Mouse (Mus musculus) stomach, embryonic 15.5 days (tissue): Measurements from ENCODE around the gene Dcst2. TPM values are rescaled to one million over a fixed set of nuclear protein-coding genes. Genes with fewer than 3 reads are reported as not detected.

Experiments used
- ATAC-seq: fragments of 200-750 bp; cut with Nextera tagmentation; 2 replicates; pipeline ENCODE4 v1.8.0; 2017; ENCODE audit warnings: low read depth, moderate number of reproducible peaks, moderate TSS enrichment; ENCODE audit not compliant: insufficient read depth, low FRiP score
- H3K27ac ChIP-seq: fragments of 300-500 bp; sonication (generic); 2 replicates; pipeline ENCODE4 v1.5.1; 2015; ENCODE audit warnings: mild to moderate bottlenecking, inconsistent platforms
- H3K27me3 ChIP-seq: fragments of 300-500 bp; sonication (generic); replicated peaks from 2 replicates; pipeline ENCODE4 v1.6.1; 2015; ENCODE audit warnings: inconsistent platforms
- H3K36me3 ChIP-seq: fragments of 300-500 bp; sonication (generic); 2 replicates; pipeline ENCODE4 v1.6.1; 2015; ENCODE audit warnings: inconsistent platforms
- H3K4me1 ChIP-seq: fragments of 300-500 bp; sonication (generic); 2 replicates; pipeline ENCODE4 v1.6.1; 2015; ENCODE audit warnings: inconsistent platforms
- H3K4me2 ChIP-seq: fragments of 300-500 bp; sonication (generic); 2 replicates; pipeline ENCODE4 v1.6.1; 2015; ENCODE audit warnings: mild to moderate bottlenecking, inconsistent platforms
- H3K4me3 ChIP-seq: fragments of 300-500 bp; sonication (generic); replicated peaks from 2 replicates; pipeline ENCODE4 v1.5.1; 2015; ENCODE audit warnings: inconsistent platforms
- H3K9ac ChIP-seq: fragments of 300-500 bp; sonication (generic); 2 replicates; pipeline ENCODE4 v1.6.1; 2015; ENCODE audit warnings: inconsistent platforms
- H3K9me3 ChIP-seq: fragments of 300-500 bp; sonication (generic); 2 replicates; pipeline ENCODE4 v1.6.1; 2016; ENCODE audit warnings: inconsistent platforms
- WGBS: fragments of 180-500 bp; shearing (Covaris S2); methylation state at CpG from one replicate; pipeline ENCODE4 v1.1.7; 2015; 5-methylcytosine and 5-hydroxymethylcytosine counted together
- polyA plus RNA-seq: library from polyadenylated mRNA; unstranded; fragments of >200 nt; fragmentation: Nextera tagmentation; extraction: Ambion mirVana; gene quantifications from 2 replicates; pipeline ENCODE4 v1.2.1, GENCODE M21; 2015

Dcst2 gene
- polyA plus RNA-seq, 1 experiment from 2014 or later: 0.30 TPM

GRCm38 (mm10) chr3:89392871-89393311 lies 31.1 kb downstream of the Dcst2 start:
- no peak for ATAC-seq
- peak overlapping the region; percentile 64 for H3K4me3 ChIP-seq
- WGBS: 0% methylated on average over 23 of the region's 24 CpGs
- H3K9me3 ChIP-seq: no peaks in the 10 kb centered on the region
- peak overlapping the region; percentile 98 for H3K27ac ChIP-seq
- peaks cover 45% of the 10 kb centered on the region for H3K4me1 ChIP-seq
- H3K9ac ChIP-seq: peak overlapping the region; percentile 48; the same call in 1 of the 2 replicates
- no peaks in the 10 kb centered on the region for H3K36me3 ChIP-seq
- H3K4me2 ChIP-seq: peak overlapping the region; percentile 95
- H3K27me3 ChIP-seq: no peaks in the 10 kb centered on the region

- peak overlapping the region; percentile 45 for H3K9ac ChIP-seq
- peak overlapping the region; percentile 98 for H3K27ac ChIP-seq
- no peaks in the 10 kb centered on the region for H3K27me3 ChIP-seq
- ATAC-seq: peak; percentile 91
- peaks cover 37% of the 10 kb centered on the region for H3K4me1 ChIP-seq
- H3K36me3 ChIP-seq: no peaks in the 10 kb centered on the region
- WGBS: under 1% methylated on average over 15 of the region's 15 CpGs
- H3K9me3 ChIP-seq: no peaks in the 10 kb centered on the region
- peak overlapping the region; percentile 95 for H3K4me2 ChIP-seq
- H3K4me3 ChIP-seq: peak overlapping the region; percentile 64
Measured at GRCm38 (mm10) chr3:89393605-89394004, 31.8 kb downstream of the Dcst2 start.

GRCm38 (mm10) chr3:89394006-89394893 lies 32.5 kb downstream of the Dcst2 start, which contains the start of gene Zbtb7b:
Zbtb7b (minus strand) TSS chr3:89394776.
- WGBS: 0% methylated on average over 39 of the region's 42 CpGs
- Histone ChIP-seq H3K27me3 (no peaks in the 10 kb centered on the region), H3K27ac (peak within 1 kb of the TSS; percentile 98), H3K36me3 (no peaks in the 10 kb centered on the region), H3K9ac (peak within 1 kb of the TSS; percentile 45), H3K4me1 (peaks cover 32% of the 10 kb centered on the region), H3K4me2 (peak within 1 kb of the TSS; percentile 95), H3K4me3 (peak within 1 kb of the TSS; percentile 64), H3K9me3 (no peaks in the 10 kb centered on the region)
- ATAC-seq: peak; percentile 27

- H3K27ac ChIP-seq: peak overlapping the region; percentile 98
- H3K27me3 ChIP-seq: no peaks in the 10 kb centered on the region
- peaks cover 26% of the 10 kb centered on the region for H3K4me1 ChIP-seq
- under 1% methylated on average over 12 of the region's 12 CpGs for WGBS
- H3K9me3 ChIP-seq: no peaks in the 10 kb centered on the region
- peak; percentile 8; the same call in 1 of the 2 replicates for ATAC-seq
- H3K36me3 ChIP-seq: no peaks in the 10 kb centered on the region
- H3K9ac ChIP-seq: peak overlapping the region; percentile 45; the same call in 1 of the 2 replicates
- H3K4me3 ChIP-seq: peak overlapping the region; percentile 64
- H3K4me2 ChIP-seq: peak overlapping the region; percentile 95
Measured at GRCm38 (mm10) chr3:89394894-89395256, 33.1 kb downstream of the Dcst2 start.

- no peak for ATAC-seq
- H3K4me3 ChIP-seq: peak overlapping the region; percentile 64
- H3K27me3 ChIP-seq: no peaks in the 10 kb centered on the region
- H3K9me3 ChIP-seq: no peaks in the 10 kb centered on the region
- H3K4me1 ChIP-seq: peaks cover 21% of the 10 kb centered on the region
- H3K4me2 ChIP-seq: peak overlapping the region; percentile 95
- WGBS: 4% methylated on average over 10 of the region's 10 CpGs
- H3K27ac ChIP-seq: peak overlapping the region; percentile 98
- no peaks in the 10 kb centered on the region for H3K36me3 ChIP-seq
- H3K9ac ChIP-seq: no peak overlapping the region
Measured at GRCm38 (mm10) chr3:89395419-89395805, 33.6 kb downstream of the Dcst2 start.

- peak overlapping the region; percentile 98; the same call in 1 of the 2 replicates for H3K27ac ChIP-seq
- no peaks in the 10 kb centered on the region for H3K36me3 ChIP-seq
- ATAC-seq: no peak
- H3K4me1 ChIP-seq: peaks cover 15% of the 10 kb centered on the region
- peak overlapping the region; percentile 21; the same call in 1 of the 2 replicates for H3K9ac ChIP-seq
- H3K9me3 ChIP-seq: no peaks in the 10 kb centered on the region
- peak overlapping the region; percentile 95 for H3K4me2 ChIP-seq
- no peaks in the 10 kb centered on the region for H3K27me3 ChIP-seq
- peak overlapping the region; percentile 64 for H3K4me3 ChIP-seq
- under 1% methylated on average over 44 of the region's 44 CpGs for WGBS
Measured at GRCm38 (mm10) chr3:89395806-89396653, 34.3 kb downstream of the Dcst2 start.

GRCm38 (mm10) chr3:89396654-89397005 lies 34.9 kb downstream of the Dcst2 start:
- peak overlapping the region; percentile 64 for H3K4me3 ChIP-seq
- ATAC-seq: no peak
- WGBS: 2% methylated on average over 4 of the region's 4 CpGs
- no peak overlapping the region for H3K9ac ChIP-seq
- H3K4me2 ChIP-seq: peak overlapping the region; percentile 95
- no peaks in the 10 kb centered on the region for H3K36me3 ChIP-seq
- H3K27me3 ChIP-seq: no peaks in the 10 kb centered on the region
- no peaks in the 10 kb centered on the region for H3K9me3 ChIP-seq
- no peak overlapping the region for H3K27ac ChIP-seq
- peaks cover 13% of the 10 kb centered on the region; the same call in 1 of the 2 replicates for H3K4me1 ChIP-seq

- H3K4me1 ChIP-seq: 0 out of 2 replicates have a peak, but pooled peaks cover 6% of the 10 kb centered on the region
- no peaks in the 10 kb centered on the region for H3K9me3 ChIP-seq
- WGBS: 90% methylated on average over 7 of the region's 7 CpGs
- peaks cover 18% of the 10 kb centered on the region for H3K36me3 ChIP-seq
- ATAC-seq: no peak
- no peak overlapping the region for H3K27ac ChIP-seq
- H3K27me3 ChIP-seq: no peaks in the 10 kb centered on the region
- H3K4me3 ChIP-seq: no peak overlapping the region
- H3K9ac ChIP-seq: no peak overlapping the region
- H3K4me2 ChIP-seq: no peak overlapping the region
Measured at GRCm38 (mm10) chr3:89401329-89401728, 39.6 kb downstream of the Dcst2 start.

- Histone ChIP-seq H3K9me3 (no peaks in the 10 kb centered on the region), H3K4me2 (no peak within 1 kb of the TSS), H3K27ac (no peak within 1 kb of the TSS), H3K4me3 (no peak within 1 kb of the TSS), H3K9ac (no peak within 1 kb of the TSS), H3K27me3 (no peaks in the 10 kb centered on the region), H3K36me3 (peaks cover 18% of the 10 kb centered on the region), H3K4me1 (no peaks in the 10 kb centered on the region)
- no peak for ATAC-seq
- 78% methylated on average over 5 of the region's 5 CpGs for WGBS
Measured at GRCm38 (mm10) chr3:89402693-89403092, 40.9 kb downstream of the Dcst2 start, which contains the start of gene Lenep. Lenep (minus strand) TSS chr3:89402793.

- Histone ChIP-seq H3K36me3 (peaks cover 21% of the 10 kb centered on the region), H3K4me1 (peaks cover 5% of the 10 kb centered on the region; the same call in 1 of the 2 replicates), H3K9ac (no peak overlapping the region), H3K4me2 (no peak overlapping the region), H3K27me3 (no peaks in the 10 kb centered on the region), H3K9me3 (no peaks in the 10 kb centered on the region), H3K4me3 (no peak overlapping the region), H3K27ac (no peak overlapping the region)
- ATAC-seq: no peak
- 87% methylated on average over 6 of the region's 6 CpGs for WGBS
Measured at GRCm38 (mm10) chr3:89406887-89407286, 45.1 kb downstream of the Dcst2 start.

- 62% methylated on average over 16 of the region's 16 CpGs for WGBS
- no peak overlapping the region for H3K9ac ChIP-seq
- ATAC-seq: no peak
Measured at GRCm38 (mm10) chr3:89408448-89408847, 46.7 kb downstream of the Dcst2 start.

More at GRCm38 (mm10) chr3:89408448-89408847, 46.7 kb downstream of the Dcst2 start:
- Histone ChIP-seq H3K36me3 (peaks cover 11% of the 10 kb centered on the region), H3K4me1 (peaks cover 5% of the 10 kb centered on the region; the same call in 1 of the 2 replicates), H3K9me3 (no peaks in the 10 kb centered on the region), H3K27me3 (no peaks in the 10 kb centered on the region), H3K4me2 (no peak overlapping the region), H3K27ac (no peak overlapping the region), H3K4me3 (no peak overlapping the region)
